Mouse (Mus musculus): ENCODE measurements around the gene Tff3.

Gene Tff3

GRCm38 (mm10) chr17:31129452-31129851 is at the start of gene Tff3:
Gene Tff3 (minus strand): TSS chr17:31129646.
- no peak for DNase-seq (ENCODE audit: low spot score in 2 of 2)

GRCm38 (mm10) chr17:31176321-31176720 is 46.9 kb upstream of the Tff3 start:
- no peak for DNase-seq (ENCODE audit: low spot score in 2 of 2)

DNA sequence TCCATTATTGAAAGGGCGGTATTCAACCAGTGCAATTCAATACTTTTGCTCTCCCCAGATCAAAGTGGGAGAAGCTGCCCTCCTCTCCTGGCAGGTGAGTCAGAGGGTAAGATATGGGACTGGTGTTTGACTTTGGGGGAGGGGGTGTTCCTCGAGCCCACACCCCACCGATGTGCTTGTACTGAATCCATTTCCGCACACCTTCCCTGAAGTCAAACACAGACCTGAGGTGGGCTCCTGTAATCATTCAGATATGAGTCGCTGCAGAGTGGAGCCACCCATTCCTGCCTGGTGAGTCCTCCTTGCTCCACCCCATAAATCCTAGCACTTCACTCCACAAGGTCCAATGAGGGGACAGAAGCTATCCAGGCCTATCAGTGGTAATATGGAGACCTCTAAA is 40.4 kb upstream of the Tff3 start:
- DNase-seq (ENCODE audit: low spot score in 2 of 2), result no peak

GRCm38 (mm10) chr17:31165127-31165526 is 35.7 kb upstream of the Tff3 start, which contains the start of gene Tff1:
Gene Tff1 (minus strand): TSS chr17:31165277.
- no peak for DNase-seq (ENCODE audit: low spot score in 2 of 2)

DNA sequence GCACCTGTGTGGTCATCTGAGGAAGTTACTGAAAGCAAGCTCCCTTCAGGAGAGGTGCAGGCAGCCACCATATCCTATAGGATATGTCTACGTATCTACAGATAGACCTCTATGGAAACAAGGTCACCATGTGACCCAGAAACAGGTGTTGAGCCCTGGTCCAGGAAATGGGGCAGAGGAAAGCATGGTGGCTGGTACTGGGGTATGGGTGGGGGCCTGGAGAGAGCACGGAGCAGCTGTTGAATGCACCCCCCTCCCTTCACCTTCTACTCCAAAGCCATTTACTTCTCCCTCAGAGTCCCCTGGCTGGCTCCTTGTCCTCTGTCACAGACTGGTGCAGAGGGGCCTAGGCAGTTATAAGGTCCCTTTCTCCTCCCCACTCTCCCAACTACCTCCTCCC is 34.4 kb upstream of the Tff3 start:
- DNase-seq (ENCODE audit: low spot score in 2 of 2), result no peak

DNA sequence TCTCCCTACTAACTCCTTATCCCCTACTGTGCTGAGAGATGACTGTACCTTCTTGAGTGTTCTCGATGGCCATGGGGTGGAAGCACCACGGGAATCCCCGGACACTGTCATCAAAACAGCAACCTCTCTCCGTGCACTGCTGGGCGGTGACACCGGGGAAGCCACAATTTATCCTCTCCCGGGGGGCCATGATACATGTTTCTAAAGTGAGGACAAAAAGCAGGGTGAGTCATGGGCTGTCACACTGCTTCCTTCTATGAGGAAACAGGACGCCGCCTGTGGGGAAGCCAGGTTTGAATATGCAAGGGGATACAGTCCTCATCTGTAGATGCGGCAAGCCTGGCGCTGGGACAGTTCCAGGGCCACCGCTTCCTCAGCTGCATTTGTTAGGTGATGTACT is 33.2 kb upstream of the Tff3 start:
- no peak for DNase-seq (ENCODE audit: low spot score in 2 of 2)

- no peak for DNase-seq (ENCODE audit: low spot score in 2 of 2)
Measured at GRCm38 (mm10) chr17:31160291-31160690, 30.8 kb upstream of the Tff3 start.

DNA sequence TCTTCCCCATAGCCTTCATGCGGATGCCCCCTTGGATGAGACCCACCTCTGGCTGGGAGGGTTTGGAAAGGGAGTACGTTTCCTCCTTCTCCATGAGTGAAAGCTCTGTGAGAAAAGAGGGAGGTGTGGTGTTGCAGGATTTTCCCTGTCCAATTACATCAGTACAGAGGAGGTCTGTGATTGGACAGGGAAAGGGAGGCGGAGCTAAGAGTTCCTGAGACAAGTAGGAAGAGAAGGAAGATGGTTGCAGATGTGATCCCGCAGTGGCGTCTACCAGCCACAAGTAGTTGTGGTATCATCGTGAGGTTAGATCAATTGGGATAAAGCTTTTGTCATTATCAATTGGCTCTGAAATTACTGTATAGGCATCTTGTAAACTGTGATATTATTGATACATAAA is 28.5 kb upstream of the Tff3 start:
- DNase-seq (ENCODE audit: low spot score in 2 of 2), result no peak

- DNase-seq (ENCODE audit: low spot score in 2 of 2), result no peak
Measured at GRCm38 (mm10) chr17:31153785-31154184, 24.3 kb upstream of the Tff3 start.

- no peak for DNase-seq (ENCODE audit: low spot score in 2 of 2)
Measured at GRCm38 (mm10) chr17:31152966-31153499, 23.6 kb upstream of the Tff3 start.

DNA sequence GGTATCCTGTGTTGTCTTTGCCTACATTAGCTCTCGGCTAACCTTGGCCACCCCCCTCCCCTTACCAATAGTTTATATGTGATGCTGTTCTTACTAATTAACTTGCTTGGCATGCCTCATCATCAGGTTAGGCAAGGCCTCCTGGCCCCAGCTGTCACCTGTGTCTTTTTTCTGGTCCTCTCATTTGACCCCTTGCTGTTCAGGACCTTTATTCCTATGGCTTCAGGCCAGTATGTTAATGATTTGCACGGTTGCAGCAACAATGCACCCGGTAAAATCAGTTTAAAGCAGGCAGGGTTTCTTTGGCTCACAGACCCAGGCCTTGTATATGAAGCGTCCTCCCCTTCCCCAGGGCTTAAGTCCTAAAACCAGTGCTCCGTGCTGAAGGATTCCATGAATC is 23.1 kb upstream of the Tff3 start:
- DNase-seq (ENCODE audit: low spot score in 2 of 2), result no peak

DNA sequence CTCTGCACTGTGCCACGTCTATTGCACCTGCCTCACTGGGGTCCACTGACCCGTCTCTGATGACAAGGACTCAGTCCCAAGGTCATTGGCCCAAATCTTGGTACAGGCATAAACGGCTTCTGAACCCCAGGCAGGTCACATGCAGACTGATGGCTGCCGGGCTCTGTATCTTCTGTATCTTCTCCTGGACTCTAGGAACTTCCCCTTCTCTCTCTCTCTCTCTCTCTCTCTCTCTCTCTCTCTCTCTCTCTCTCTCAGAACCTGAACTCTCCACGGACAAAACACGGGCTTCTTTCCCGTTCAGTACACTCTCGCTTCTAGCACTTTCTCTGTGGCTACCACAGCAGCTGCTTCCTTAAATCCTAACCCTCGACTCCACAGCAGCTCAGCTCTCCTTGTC is 16.6 kb upstream of the Tff3 start:
- DNase-seq (ENCODE audit: low spot score in 2 of 2), result no peak

DNA sequence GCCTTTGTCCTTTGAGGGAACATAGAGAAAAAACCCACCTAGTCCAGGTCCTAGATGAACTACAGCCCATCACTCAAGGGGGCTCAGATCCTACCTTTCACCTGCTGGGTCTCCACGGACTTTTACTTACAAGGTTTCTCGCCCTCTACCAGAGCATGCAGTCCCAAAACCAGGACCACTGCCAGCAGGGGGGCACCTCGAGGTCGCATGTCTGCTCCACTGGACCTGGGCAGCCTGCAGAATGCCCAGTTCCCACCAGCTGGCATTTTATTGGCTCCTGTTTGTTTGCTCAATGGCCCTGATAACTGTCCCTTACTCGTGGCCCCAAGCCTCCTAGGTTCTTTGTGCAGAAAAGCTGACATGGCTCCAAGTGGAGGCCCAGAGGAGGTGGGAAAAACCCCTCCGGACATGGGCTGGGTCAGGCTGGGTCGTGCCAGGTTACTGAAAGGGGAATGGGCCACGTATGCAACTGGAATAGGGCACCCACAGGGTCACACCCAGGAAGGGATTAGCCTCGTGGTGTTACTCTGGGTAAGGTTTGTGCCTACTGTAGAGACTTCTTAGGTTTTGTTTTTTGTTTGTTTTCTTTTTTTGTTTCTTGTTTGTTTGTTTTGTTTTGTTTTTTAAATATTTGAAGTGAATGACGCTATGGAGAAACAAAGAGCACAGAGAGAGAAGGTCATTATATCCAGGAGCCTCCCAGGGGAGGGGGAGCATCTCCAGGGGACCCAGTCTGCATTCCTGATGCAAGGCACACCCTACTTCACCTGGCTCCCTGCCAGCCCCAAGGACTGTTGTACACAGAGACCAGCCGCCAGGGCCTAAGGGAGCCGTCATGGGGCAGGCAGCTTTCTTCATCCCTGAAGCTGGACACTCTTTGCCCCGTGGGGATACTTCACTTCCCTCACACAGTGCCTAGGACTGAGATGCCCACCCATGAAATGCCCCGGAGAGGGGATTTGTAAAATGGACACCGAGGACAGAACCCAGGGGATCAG is 14.9 kb upstream of the Tff3 start, which contains the start of gene Tff2:
Tff2 (minus strand) TSS at position 243 of the 998 bp plus-strand sequence.
- DNase-seq (ENCODE audit: low spot score in 2 of 2), result no peak

- DNase-seq (ENCODE audit: low spot score in 2 of 2), result no peak
Measured at GRCm38 (mm10) chr17:31142116-31142515, 12.7 kb upstream of the Tff3 start.

- DNase-seq (ENCODE audit: low spot score in 2 of 2), result peak in 1 of 2 experiments; percentile 56
Measured at GRCm38 (mm10) chr17:31138398-31138797, 9.0 kb upstream of the Tff3 start.

DNA sequence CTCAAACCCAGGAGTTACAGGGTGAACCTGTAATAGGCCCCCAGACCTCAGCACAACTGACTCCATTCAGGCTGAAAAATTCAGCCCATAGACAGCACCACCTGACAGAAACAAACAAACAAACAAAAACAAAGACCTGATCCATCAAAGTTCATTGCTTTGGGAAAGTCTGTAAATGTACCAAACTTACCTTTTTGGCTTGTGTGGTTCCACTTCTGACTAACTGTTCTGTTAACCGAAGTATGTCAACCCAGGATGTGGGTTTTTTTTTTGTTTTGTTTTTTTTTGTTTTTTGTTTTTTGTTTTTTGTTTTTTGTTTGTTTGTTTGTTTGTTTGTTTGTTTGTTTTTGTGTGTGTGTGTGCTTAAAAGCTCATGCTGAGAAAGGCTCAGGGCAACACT is 7.4 kb upstream of the Tff3 start:
- DNase-seq (ENCODE audit: low spot score in 2 of 2), result no peak

DNA sequence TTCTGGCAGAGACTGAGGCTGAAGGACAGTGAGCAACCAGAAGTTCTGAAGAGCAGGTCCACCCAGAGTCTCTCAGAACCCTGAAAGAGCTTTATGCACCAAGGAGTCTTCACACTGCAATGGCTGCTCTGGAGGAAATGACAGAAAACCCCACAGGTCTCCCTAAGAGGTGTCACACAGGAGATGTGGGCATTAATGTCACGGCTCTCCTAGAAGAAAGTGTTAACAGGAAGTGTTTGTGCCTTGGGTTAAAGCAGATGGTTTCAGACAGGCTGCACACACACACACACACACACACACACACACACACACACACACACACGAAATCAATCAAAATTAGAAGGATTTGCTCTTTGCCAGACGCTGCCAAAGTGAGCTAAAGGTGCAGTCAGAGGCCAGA is 6.8 kb upstream of the Tff3 start:
- DNase-seq (ENCODE audit: low spot score in 2 of 2), result no peak

- DNase-seq (ENCODE audit: low spot score in 2 of 2), result no peak
Measured at GRCm38 (mm10) chr17:31134913-31135312, 5.5 kb upstream of the Tff3 start.

- DNase-seq (ENCODE audit: low spot score in 2 of 2), result no peak
Measured at GRCm38 (mm10) chr17:31133776-31134175, 4.3 kb upstream of the Tff3 start.

DNA sequence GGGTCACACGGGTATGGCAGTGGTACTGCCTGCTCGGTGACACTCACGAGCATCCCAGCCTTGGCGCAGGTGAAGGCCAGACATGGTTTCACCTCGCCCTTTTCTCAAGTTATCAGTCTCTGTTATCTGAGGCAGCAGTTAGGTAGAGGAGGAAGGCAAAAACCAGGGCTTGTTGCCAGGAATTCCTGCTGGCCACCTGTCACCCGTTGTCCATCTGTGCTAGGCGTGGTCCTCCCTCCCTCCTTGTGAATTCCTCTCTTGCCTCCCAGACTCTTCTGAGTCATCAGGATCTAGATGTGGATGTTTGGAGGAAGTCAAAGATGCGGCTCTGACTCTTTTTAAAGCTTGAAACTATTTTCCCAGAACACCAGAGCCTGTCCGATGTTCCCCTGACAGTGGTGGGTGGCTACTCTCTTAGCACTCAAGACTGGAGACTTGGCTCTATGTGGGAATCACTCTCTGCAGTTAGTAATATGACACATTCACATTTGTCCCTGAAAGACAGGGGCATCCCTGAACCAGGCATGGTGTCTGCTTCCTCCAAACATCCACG is 1.9 kb upstream of the Tff3 start:
- DNase-seq (ENCODE audit: low spot score in 2 of 2), result no peak

- DNase-seq (ENCODE audit: low spot score in 2 of 2), result no peak
Measured at GRCm38 (mm10) chr17:31128708-31129318, 633 bp downstream of the Tff3 start.

- DNase-seq (ENCODE audit: low spot score in 2 of 2), result no peak
Measured at GRCm38 (mm10) chr17:31125548-31126266, 3.7 kb downstream of the Tff3 start.

Measured in spleen, postnatal 14 days (tissue).